Mouse (Mus musculus) testis, adult 2 months (tissue): Measurements from ENCODE around the gene Foxf1.

Experiments
- CTCF ChIP-seq: fragments of 200-500 bp; IDR thresholded peaks from 2 replicates; pipeline ENCODE4 v1.5.1; 2012; ENCODE audit warnings: low read depth, mild to moderate bottlenecking, inconsistent platforms, low read length, moderate library complexity; ENCODE audit not compliant: control insufficient read depth, insufficient read depth, insufficient replicate concordance
- POLR2A ChIP-seq: fragments of 200-500 bp; IDR thresholded peaks from 2 replicates; pipeline ENCODE4 v1.6.1; 2012; ENCODE audit warnings: low read depth, mild to moderate bottlenecking, inconsistent platforms, low read length, moderate library complexity; ENCODE audit not compliant: control insufficient read depth

GRCm38 (mm10) chr8:121117186-121117651 lies 33.0 kb downstream of the Foxf1 start:
- TF ChIP-seq CTCF (no peak), POLR2A (no peak)
